Mouse (Mus musculus) liver, embryonic 11.5 days (tissue): ENCODE measurements around the gene Dhrs7b. TPM values are rescaled to one million over a fixed set of nuclear protein-coding genes. Genes with fewer than 3 reads are reported as not detected.

Experiments used
- polyA plus RNA-seq: library from polyadenylated mRNA; unstranded; fragments of >200 nt; fragmentation: Nextera tagmentation; extraction: Ambion mirVana; gene quantifications from 2 replicates; pipeline ENCODE4 v1.2.1, GENCODE M21; 2014

Dhrs7b gene
- polyA plus RNA-seq, 1 experiment from 2014 or later, result 40.3 TPM

Other genes with a start within 250 kb of the Dhrs7b start
- gene Llgl1, start 130.9 kb upstream of the Dhrs7b start, polyA plus RNA-seq, result 35.6 and 35.9 TPM in 2 replicates
- gene Flii, start 103.4 kb upstream of the Dhrs7b start, polyA plus RNA-seq, result 61.3 and 69.2 TPM in 2 replicates
- gene Mief2, start 102.2 kb upstream of the Dhrs7b start, polyA plus RNA-seq, result 8.0 and 8.9 TPM in 2 replicates
- 16.2 and 19.1 TPM in 2 replicates for gene Top3a, start 53.3 kb upstream of the Dhrs7b start, polyA plus RNA-seq
- 7.7 and 7.8 TPM in 2 replicates for gene Smcr8, start 53.1 kb upstream of the Dhrs7b start, polyA plus RNA-seq
- 93.5 and 101 TPM in 2 replicates for gene Shmt1, start 18.9 kb upstream of the Dhrs7b start, polyA plus RNA-seq
- 63.8 and 64.1 TPM in 2 replicates for gene Tmem11, start 48.6 kb downstream of the Dhrs7b start, polyA plus RNA-seq
- 11.2 and 13.3 TPM in 2 replicates for gene Natd1, start 84.1 kb downstream of the Dhrs7b start, polyA plus RNA-seq
- 132 and 136 TPM in 2 replicates for gene Map2k3, start 101.4 kb downstream of the Dhrs7b start, polyA plus RNA-seq
- not detected in 2 replicates for gene Kcnj12, start 191.9 kb downstream of the Dhrs7b start, polyA plus RNA-seq